Mouse (Mus musculus) right cerebral cortex, postnatal 25 days (tissue): ENCODE measurements around the gene Masp1.

Experiments
- DNase-seq: peaks from one replicate; pipeline ENCODE4 v3.0.0; 2022

Gene Masp1

GRCm38 (mm10) chr16:23511166-23511935 lies 9.3 kb downstream of the Masp1 start:
- DNase-seq: no peak

- DNase-seq: no peak
Observed at GRCm38 (mm10) chr16:23505904-23506687, 14.5 kb downstream of the Masp1 start.

- no peak for DNase-seq
Observed at GRCm38 (mm10) chr16:23504320-23504744, 16.3 kb downstream of the Masp1 start.

- no peak for DNase-seq
Observed at GRCm38 (mm10) chr16:23503351-23503750, 17.3 kb downstream of the Masp1 start.

- DNase-seq: no peak
Observed at GRCm38 (mm10) chr16:23502478-23502877, 18.1 kb downstream of the Masp1 start.

GRCm38 (mm10) chr16:23501288-23501687 lies 19.3 kb downstream of the Masp1 start:
- DNase-seq: no peak

- DNase-seq: no peak
Observed at GRCm38 (mm10) chr16:23500558-23500957, 20.1 kb downstream of the Masp1 start.

- DNase-seq: no peak
Observed at GRCm38 (mm10) chr16:23498691-23499131, 21.9 kb downstream of the Masp1 start.

DNA sequence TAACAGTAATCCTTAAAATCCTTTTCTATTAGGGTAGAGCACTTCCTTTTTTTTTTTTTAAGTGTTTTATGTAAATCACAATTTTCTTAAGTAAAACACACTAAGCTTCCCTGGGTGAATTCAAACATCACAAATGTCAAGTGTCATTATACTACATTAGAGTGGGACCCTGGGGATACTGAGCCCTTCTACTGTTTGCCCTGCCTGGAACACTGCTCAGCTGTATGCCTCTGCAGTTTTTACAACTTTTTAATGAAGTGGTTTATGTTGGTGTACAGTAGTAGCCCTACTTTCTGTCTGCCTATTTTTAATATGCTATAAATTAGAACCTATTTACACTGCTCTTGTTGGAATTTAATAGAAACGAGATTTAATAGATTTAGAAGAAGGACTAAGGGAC lies 22.7 kb downstream of the Masp1 start:
- DNase-seq: no peak

DNA sequence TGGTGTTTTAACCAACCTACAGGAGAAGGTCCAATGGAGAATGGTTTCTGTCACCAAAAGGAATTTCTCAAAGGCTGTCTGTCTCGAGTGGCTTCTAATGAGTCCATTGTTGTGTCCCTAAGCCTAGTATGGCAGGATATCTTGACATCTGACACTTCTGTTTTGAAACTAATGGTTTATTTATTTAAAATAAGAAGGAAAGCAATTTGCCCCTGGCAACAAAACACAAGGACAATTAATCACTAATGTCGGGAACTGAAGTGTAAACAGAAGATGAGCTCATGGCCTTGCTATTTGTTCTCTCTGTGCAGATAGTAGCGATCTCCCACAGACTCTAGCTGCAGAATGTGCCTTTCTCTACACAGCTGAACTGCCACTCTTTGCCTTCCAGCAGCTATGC lies 23.2 kb downstream of the Masp1 start:
- DNase-seq: no peak

DNA sequence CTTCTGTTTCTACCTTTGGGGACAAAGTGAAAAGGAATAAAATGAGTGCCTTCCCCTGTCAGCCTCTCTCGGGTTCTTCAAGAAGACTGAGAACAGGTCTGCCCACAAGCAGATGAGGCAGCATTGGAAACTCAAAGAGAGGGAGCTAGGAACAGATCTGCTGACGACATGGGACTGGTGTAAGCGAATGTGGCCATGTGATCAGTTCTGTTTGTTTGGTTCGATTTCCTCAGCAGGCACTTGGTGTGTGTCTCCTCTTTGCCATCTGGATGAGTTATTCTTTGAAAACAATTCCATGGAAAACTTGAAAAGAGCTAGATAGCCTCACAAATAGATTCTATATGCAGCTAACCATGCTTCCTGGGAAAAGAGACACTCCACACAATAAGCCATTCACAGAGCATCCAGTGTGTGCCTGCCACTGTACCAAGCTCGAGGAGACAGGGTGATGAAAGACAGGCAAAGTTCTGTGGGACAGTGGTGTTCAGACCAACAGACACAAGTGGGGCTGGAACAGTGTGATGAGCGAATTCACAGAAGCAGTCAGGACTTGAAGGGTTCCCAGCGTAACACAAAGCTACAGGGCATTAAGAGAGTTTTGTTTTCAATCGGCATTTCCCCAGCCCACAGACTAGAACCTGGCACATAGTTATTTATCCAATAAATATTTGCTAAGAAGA lies 24.2 kb downstream of the Masp1 start:
- DNase-seq: no peak

- no peak for DNase-seq
Observed at GRCm38 (mm10) chr16:23492783-23493182, 27.8 kb downstream of the Masp1 start.

GRCm38 (mm10) chr16:23483292-23483691 lies 37.3 kb downstream of the Masp1 start:
- no peak for DNase-seq

GRCm38 (mm10) chr16:23482846-23483245 lies 37.8 kb downstream of the Masp1 start:
- no peak for DNase-seq

- DNase-seq: no peak
Observed at GRCm38 (mm10) chr16:23482218-23482617, 38.4 kb downstream of the Masp1 start.

DNA sequence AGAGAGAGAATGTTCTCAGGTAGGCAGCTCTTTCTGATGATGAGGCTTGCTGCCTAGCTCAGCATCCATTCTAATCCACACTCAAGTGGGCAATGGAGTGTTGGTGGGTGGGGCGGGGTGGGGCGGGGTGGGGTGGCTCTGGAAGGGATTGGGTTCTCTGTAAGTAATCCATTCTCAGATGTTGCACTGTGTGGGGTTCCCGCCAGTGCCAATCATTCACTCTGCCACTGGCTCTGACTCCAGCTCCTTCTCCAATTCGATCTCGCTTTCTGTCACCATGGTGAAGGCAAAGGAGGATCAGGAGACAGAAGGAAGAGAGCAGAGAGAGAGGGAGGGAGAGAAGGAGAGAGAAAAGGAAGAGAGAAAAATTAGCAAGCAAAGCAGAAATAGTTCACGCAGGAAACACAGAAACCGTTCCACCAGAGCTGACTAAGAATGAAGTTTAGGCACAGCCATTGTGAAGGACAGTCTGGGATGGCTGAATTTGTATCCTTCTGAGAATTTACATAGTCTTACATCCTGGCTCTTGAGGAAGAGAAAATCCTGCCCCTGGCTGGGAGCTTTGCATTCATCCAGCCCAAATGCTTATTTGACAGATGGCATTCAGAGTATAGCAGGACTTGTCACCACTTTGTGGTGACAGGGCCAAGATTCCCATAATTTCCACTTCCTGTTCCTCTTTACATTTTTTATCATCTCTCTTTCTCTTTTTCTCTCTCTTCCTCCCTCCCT lies 40.6 kb downstream of the Masp1 start:
- DNase-seq: no peak

GRCm38 (mm10) chr16:23476598-23476997 lies 44.0 kb downstream of the Masp1 start:
- no peak for DNase-seq

- no peak for DNase-seq
Observed at GRCm38 (mm10) chr16:23475651-23476050, 45.0 kb downstream of the Masp1 start.

DNA sequence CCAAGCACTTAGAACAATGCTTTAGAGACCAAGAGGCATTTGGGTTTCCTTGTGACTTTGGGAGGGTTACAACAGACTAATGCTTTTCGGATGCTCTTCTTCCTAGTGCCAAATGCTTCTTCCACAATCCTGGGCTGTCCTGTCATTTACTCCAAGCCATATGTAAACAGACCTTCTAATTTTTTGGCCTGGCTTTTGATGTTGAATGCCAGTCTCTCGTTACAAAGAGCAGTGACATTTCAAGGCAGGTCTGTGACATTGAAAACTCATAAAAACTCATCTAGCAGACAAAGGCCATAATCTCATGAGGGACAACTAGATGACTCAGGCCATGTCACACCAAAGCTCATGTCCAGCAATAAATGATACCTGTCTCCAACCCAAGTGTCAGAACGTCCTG lies 48.6 kb downstream of the Masp1 start:
- DNase-seq: no peak

DNA sequence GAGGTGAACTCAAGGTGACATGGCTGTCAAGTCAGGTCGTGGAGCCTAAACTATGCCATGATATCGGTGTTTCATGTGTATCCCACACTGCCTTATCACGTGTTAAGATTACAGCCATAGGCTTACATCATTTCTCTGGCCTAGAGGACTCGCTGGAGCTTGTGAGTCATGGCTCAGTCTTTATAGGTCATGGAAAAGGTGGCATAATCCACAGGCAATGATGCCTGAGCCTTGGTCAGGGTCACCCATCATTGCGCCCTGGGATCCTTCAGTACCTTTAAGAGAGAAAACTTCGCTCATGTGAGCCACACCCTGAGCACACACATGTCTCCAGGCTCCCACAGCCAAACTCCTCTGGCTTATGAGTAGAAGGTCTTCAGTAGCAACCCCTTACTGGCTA lies 49.1 kb downstream of the Masp1 start:
- DNase-seq: no peak

- DNase-seq: no peak
Observed at GRCm38 (mm10) chr16:23463671-23464347, 56.8 kb downstream of the Masp1 start.

GRCm38 (mm10) chr16:23458906-23459588 lies 61.6 kb downstream of the Masp1 start:
- no peak for DNase-seq
